Mouse (Mus musculus) layer of hippocampus, adult 9-10 months (tissue): ENCODE results near the gene Rbms3.
A peak's percentile ranks its signal among the peaks of the same experiment; 100 is the strongest.

Experiments used
- DNase-seq: peaks from one replicate; pipeline ENCODE4 v3.0.0; 2022; ENCODE audit warnings: low spot score

Rbms3 gene

DNA sequence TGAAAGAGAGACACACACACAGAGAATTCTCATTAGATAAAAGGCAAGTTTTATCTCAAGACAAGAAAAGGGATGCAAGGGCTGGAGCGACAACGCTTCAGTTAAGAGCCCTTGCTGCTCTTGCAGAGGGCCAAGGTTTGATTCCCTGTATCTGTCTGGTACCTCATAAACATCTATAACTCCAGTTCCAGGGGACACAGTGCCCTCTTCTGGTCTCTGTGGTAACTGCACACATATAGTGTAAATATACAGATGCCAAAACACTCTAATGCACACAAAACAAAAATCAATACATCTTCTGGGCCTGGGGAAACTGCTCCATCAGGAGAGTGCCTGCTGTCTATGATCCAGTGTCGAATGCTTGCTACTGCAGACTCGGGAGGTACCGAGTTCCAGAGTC, 145.3 kb downstream of the Rbms3 start:
- no peak for DNase-seq

DNA sequence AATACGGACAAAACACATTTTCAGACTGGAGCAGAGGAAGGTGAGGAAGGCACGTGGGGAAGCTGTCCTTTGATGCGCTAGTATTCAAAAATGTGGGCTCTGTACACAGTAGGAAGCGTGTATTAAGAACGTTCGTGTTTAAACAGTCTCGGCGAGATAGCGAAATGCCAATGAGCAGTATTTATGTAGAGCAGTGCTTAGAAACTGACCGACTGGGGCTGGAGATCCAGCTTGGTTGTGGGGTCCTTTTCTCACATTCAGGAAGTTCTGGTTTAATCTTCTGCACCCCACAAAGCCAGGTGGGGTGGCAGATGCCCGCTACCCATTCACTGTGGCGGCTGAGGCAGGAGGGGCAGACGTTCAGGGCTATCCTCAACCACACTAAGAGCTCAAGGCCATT, 153.0 kb downstream of the Rbms3 start:
- DNase-seq = no peak

DNA sequence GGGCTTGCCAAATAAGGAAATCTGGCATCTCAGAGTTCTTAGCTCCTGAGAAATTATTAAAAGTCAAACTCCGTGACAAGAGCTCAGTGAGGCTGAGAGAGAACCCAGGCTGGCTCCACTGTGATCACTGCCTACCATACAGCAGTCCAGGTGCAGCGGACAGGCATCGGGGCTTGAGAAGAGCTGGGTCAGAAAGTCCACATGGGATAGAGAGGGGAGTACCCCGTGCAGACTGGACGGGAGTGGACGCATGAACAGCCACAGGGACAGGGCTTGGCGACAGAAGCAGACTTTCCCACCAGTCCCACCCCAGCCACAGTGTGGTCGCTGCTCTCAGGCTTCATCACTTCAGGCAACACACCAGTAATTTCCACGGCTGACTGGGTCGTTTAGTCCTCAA, 176.9 kb downstream of the Rbms3 start:
- DNase-seq = no peak

DNA sequence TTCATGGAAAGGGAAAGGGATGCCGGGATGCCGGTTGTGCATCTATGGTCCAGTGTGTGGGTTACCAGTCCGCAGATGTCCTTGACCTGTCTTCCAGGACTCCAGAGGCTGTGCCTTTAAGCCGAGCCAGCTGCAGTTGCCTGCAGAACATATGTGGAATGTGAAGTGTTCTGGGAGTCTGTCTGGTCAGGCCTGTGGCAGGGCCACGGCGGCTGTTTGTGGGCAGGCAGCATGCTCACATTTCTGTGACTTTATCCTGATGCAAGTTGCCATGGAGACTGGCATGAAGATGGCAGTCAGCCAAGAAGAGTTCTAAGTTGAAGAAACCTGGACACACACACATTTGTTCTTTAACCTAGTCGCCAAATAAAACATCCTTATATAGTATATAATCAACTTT, 187.1 kb downstream of the Rbms3 start:
- no peak for DNase-seq

DNA sequence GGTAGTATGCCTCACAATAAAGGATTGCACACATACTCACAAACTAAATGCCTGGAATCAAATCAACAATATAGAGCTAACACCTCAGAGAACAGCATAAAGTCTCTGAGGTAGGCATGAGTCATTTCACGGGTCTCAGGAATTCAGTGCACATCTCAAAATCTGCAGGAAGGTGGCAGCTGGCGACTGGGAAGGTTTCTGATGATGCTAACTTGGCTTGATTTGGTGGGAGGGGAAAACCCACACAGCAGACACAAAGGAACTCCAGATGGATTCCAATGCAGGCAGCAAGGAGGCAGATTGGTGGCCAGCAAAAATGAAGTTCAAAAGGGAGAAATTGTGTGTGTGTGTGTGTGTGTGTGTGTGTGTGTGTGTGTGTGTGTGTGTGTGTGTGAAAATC, 193.9 kb downstream of the Rbms3 start:
- peak; percentile 9 for DNase-seq

DNA sequence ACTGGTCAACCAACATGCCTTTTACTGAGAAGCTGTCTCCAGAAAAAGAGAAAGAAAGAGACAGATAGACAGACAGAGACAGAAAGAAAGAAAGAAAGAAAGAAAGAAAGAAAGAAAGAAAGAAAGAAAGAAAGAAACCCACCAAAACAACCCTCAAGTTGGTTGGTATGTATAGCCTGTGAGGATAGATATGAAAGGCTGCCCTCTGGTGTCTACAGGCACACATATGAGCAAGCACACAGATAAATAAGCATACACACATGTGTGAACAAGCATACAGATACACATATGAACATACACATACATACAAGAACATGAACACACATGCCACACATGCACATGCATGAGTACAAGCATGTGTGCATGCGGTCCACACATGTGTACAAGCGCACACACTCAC, 199.0 kb downstream of the Rbms3 start:
- DNase-seq = no peak

DNA sequence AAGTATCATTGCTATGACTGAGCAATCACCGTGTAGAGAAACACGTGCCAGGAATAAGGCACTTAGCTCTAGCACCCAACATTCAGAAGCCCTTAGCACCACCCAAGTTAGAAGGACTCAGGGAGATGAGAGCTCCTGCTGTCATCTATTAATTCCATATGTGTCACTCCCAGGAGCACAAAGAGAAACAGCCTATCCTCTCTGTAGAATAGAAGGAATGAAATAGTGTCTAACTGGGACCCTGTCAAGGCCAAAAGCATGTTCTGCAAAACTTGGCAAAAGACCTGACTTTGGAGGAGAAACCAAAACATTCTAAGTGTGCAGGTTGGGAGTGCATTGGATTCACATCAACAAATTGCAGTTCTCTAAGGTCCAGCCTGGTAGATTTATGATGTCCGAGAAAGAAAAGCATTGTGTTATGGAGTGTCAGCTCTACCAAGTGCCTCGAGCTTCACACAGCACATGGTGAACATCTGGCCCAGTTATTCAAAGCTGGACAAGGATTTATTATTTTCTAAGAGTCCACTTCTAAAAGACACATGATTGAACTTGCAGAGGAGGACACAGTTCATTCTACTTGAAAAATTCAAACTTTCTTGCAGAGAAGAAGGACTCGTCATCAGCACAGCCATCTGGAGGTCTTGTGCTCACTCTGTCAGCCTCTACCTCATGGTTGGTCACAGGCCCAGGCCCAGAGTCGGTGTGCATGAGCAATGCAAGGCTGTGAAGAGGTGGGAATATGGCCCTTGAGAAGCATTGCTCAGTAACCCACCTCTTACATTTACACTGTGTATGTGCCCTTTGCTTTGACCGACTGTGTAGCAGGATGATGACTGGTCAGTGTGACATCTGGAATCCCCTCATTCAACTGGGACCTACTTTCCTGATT, 200.3 kb downstream of the Rbms3 start:
- no peak for DNase-seq

DNA sequence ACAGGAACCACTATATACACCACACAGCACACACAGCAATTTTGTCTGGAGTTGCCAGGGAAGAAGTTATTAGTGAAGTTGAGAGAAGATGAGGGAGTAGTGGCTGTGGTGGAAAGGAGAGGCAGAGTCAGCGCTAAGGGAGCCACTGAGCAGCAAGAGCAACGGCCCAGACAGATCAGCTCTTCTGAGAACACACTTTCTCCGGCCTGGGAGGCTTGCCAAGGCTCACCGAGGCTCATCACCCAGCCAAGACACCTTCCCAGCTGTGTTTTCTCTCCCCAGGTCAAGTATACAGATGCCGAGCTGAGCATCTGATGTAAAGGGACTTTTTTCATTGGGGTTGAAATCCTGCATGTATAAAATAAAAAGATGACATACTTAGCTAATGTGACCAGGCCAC, 206.5 kb downstream of the Rbms3 start:
- DNase-seq = no peak

DNA sequence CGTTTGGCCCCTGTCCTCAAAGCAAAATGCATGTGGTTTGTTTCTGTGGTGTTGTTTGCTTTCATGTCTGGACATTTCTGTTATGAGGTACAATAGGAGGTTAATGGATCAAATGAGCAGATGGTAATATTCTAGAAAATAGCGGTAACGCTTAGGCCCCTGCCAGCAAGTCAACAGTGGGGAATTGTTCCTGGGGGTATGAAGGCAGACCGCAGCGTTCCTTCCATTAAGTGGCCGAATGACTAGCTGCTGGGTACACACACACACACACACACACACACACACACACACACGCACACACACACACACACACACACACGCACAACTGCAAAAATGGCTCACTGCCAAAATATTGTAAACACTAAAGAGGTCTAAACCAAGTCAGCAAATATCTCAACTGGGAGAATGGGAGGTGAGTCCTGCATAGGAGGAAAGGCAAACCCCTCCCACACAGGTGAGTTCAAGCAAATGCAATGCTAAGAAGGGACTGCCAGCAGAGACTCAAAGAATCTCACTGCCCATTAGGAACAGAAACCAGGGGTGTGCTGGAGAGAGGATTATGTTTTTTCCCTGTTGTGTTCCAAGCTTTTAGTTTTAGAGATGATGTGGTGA, 209.7 kb downstream of the Rbms3 start:
- DNase-seq = no peak

DNA sequence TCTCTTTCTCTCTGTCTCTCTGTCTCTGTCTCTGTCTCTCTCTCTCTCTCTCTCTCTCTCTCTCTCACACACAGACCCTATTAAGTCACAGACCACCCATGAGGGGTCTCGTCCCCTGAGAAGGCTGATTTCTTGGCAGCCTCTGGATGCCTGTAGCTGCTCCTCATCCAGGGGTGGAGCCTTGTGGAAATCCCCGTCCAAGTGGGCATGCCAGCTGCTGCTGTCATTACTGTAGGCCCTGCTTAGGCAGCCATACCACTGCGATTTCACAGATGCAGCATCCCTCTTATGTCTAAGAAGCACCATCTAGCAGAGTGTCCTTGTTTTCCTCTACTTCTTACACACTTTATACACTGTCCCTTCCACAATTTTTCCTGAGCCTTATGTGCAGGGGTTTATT, 216.5 kb downstream of the Rbms3 start:
- no peak for DNase-seq

DNA sequence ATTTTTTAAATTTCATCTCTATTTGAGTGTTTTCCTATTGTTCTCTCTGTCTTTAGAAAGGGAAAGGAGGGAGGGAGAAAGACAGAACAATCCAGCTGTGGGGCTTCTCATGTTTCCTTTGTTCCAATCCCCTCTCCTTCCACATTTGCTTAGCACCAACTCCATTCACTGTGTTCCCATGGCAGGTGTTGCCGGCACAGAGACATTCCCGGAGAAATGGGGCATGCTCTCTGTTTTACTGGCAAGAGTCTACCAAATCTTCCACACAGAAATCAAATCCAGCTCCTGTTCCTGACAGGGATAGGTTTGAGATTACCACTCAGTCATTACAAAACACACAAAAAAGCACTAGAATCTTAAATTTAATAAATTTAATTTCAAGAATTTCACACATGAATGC, 217.1 kb downstream of the Rbms3 start:
- DNase-seq = no peak

DNA sequence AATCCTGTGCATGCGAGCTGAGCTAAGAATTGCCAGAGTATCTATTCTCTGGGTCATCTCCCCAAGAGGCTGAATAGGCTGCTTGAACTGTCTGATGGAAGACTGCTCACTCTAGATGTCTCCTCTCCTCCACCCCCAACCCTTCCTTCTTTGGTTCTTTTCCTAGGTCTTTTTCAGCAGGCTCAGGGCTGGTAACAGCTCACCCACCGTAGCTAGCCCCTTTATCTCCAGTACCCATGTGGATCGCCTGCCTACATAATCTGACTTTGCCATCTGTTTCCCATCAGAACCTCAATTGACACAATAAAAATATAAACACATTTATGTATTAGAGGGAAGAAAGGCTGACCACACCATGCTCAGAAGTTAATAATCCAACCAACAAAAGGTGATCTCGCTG, 225.1 kb downstream of the Rbms3 start:
- DNase-seq = no peak

DNA sequence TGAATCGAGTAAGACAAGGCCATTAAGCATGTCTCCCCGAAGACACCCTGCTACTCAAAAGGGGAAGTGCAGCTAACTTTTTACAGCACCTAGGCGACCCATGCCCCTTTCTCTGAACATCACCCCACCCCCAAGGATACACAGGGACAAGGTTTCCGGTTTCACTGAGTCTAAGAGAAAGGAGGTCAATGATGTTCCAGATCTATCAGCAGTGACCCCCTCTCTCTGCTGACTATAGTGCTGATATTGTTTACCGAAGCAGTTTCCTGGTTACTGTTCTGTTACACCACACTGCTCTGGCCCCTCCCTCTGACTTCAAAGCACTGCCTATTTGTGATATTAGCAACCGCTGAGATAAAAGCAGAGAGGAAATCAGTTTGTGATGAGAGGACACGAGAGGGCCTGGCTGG, 229.4 kb downstream of the Rbms3 start:
- DNase-seq = no peak

DNA sequence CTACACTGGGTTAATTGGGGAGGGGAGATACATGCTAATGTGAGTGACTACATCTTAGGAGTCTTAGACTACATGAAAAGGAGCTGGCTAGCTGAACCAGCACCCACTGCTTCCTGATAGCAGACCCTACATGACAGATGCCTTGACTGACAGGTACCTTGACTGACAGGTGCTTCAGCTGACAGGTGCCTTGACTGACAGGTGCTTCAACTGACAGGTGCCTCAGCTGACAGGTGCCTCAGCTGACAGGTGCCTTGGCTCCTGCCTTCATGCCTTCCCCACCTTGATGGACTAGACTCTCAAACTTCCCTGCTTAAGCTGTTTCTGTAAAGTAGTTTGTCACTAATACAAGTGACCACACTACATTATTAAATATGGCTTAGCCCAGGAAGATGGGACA, 232.6 kb downstream of the Rbms3 start:
- DNase-seq = no peak

DNA sequence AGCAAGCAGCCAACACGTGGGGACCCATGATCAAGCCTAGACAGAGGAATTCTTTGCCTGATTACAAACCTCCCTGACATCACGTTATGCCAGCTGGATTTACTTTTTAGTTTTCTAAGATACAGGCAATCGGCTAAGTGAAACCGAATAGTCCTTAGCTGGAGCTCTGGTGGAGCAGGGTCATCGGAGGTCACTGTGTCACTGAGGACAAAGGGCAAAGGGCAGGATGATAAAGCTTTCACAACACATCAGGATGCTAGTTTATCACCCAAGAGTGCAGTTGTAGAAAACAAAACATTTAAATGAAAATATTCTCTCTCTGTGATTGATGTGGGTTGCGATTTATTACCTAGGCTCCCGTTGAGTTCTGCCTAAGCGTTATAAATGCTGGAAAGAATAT, 233.1 kb downstream of the Rbms3 start:
- no peak for DNase-seq

DNA sequence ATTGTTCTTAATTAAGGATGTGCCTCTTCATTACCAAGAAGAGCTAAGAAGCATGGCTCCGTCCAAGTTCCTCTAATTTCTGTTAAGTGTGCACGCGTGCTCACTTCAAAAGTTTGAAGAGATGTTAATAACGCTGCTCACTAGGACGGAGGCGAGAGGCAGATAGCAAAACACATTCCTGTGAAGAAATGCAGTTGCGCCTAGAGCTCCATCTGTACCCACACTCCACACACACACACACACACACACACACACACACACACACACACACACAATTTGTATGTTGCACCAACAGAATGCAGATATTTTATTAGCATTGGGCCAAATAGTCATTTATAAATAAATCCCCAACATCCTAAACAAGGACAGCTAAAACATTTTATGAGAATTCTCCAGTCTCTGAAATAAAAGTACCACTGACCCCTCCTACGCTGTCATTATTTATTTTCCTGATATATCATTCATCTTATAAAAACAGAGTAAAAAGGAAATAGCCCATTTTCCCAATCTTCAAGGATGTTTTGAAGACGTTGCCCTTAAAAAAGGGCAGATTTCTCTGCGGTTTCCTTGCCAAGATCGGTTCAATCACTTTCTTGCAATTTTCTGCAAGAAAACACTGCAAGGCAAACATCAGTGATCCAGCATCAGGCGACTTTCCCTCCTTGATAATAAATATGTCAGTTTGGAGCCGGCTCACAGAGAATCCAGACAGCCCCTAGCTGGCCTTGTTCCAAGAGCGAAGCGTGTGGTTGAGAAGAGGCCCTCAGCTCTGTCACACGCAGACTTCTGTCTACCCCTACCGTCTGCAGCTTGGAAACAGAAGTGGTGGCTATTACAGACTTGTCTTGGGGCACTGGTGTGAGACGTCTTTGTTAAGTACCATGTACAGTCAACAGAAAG, 235.8 kb downstream of the Rbms3 start:
- DNase-seq = no peak

DNA sequence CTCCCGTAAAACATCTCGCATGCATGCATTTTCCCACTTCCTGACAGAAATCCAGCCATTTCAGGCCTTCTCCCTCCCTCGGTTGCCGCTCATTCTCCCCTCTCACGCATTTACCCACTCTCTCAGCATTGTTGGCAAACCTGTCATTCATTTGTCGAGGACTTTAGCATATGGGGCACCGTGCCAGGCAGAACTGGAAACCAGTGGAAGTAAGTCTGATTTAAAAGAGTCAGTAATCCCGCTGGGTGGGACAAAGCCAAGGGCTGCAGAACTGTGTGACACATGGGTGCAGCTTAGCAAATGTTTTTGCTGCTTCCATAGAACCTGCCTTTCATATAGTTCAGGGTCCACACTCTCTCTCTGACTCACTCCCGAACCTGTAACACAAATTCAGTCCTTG, 241.7 kb downstream of the Rbms3 start:
- DNase-seq = no peak

DNA sequence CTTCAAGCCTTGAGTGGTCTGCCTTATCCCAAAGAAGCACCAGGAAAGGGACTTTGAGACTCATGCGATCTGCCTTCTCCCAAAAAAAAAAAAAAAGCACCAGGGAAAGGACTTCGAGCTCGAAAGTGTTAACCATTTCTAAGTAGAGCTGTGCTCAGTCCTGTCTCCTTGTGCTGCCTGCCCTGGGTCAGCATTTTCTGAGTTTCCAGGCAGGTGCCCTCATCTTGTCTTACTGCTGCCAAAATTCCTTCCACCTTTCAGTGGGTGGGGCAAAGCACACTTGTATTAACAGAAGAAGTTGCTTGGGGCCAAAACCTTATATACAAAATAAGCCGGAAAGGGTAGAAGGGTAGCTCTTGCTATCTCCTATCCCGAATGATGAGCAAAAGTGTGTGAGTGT, 248.8 kb downstream of the Rbms3 start:
- no peak for DNase-seq

DNA sequence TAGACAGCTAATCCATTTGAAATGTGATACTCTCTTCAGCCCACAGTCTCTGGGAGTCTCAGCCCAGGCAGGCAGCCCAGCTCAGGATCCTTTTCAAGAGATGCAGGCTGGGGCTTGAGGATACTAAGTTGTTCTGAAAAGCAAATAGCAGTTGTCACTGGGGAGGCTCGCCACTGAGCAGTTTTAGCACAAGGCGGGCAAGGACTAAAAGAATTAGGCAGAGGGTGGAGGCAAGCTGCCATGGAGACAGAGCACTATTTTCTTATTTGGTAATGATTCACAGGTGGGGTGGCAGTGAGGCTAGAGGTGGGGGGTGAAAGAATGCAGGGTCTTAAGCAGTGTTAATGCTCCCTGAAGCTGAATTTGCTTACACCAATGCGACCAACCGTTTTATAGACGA, 249.6 kb downstream of the Rbms3 start:
- no peak for DNase-seq

DNA sequence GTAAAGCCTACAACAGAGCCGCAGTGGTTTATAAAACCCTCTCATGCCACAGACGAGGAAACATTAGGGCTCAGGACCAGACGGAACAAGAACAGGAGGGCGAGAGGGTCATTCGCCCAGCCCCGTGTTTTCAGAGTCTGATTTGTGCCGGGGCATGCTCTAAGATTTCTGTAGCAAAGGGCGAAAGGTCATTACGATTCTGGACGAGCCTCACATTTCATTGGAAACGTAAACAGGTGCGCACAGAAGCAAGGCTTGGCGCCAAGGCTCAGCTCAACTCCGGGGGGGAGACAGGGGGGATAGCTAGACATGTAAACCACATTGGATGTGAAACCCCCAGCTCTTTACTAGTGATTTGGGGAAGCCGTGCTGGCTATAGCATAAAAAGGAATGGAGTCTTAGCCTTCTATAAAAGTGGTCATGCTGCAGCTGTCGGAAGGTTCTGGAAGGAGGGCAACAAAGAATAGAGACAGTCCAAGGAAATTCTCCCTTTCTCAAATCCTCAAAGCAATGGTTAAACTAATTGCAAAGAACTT, 250.2 kb downstream of the Rbms3 start:
- DNase-seq = no peak

DNA sequence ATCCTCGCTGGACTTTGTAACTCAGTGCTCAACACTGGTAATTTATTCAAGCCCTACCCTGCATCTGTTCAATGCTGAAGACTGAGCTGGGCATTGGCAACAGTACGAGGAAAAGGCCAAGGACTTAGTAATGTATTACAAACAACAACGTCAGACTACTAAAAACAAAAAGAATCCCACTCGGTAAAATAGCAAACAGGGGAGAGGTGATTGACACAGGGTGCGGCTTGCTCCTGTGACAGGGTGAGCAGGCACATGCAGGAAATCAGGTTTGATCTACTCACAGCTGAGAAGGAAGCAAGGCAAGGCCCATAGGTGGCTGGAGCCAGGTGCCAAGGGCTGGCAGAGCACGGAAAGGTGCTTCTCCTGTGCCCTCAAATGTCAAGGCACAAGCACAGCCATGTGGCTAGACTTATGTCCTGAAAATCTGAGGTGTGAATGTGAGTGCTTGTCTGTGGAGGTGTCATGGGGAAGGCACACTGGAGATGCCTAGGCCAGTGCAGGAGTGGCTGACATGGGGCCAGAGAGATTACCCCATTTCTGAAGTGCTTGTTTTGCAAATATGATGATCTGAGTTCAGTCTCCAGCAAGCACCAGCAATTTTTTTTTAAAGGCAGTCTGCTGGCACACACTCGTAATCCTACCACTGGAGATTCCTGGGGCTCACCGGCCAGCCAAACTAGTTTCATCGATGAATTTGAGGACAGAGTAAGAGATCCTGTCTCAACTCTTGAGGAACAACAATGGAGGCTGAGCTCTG, 251.4 kb downstream of the Rbms3 start:
- no peak for DNase-seq

DNA sequence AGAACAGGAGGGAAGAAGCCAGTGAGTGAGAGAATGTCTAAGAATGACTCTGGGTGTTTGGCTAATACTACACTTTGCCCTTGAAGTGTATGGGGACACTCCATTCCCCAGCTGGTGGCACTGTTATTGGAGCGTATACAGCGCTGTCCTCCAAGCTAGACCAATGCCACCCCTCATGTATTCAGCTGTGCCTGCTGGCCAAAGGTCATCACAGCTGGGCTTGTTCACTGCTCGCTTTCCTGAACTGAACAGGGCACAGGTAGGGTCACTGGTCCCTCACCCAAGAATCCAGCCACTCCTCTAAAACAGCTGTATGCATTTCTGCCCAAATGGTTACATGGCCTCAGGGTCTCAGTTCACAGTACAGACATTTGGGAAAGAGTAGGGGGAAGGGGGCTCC, 253.9 kb downstream of the Rbms3 start:
- no peak for DNase-seq
